Mouse (Mus musculus): Measurements from ENCODE around the gene Gm5901. TPM values are rescaled to one million over a fixed set of nuclear protein-coding genes. Genes with fewer than 3 reads are reported as not detected.

The Gm5901 gene
- polyA plus RNA-seq, 1 experiment, result not detected

GRCm38 (mm10) chr7:105361713-105362112 lies 13.1 kb upstream of the Gm5901 start:
- H3K4me3 ChIP-seq (ENCODE audit: low read depth, low read length), result no peak overlapping the region
- no peaks in the 10 kb centered on the region for H3K36me3 ChIP-seq (ENCODE audit: control insufficient read depth, insufficient read depth, low read length, poor library complexity, severe bottlenecking)
- H3K27ac ChIP-seq (ENCODE audit: insufficient read depth, low read length), result no peak overlapping the region
- no peak overlapping the region for H3K9ac ChIP-seq (ENCODE audit: low read depth, poor library complexity, severe bottlenecking)
- H3K27me3 ChIP-seq (ENCODE audit: control insufficient read depth, insufficient read depth, low read length, poor library complexity, severe bottlenecking), result no peaks in the 10 kb centered on the region
- no peaks in the 10 kb centered on the region for H3K9me3 ChIP-seq (replicated peaks; ENCODE audit: control insufficient read depth, insufficient read depth, low read length, poor library complexity, severe bottlenecking)
- no peak for TF ChIP-seq CTCF (IDR thresholded peaks at IDR 0.05; ENCODE audit: low read depth, low read length)
- TF ChIP-seq EP300 (IDR thresholded peaks at IDR 0.05; ENCODE audit: insufficient read depth, low read depth, low read length), result no peak
- TF ChIP-seq POLR2A (IDR thresholded peaks at IDR 0.05; ENCODE audit: insufficient read depth, low read length), result no peak
- no peaks in the 10 kb centered on the region for H3K4me1 ChIP-seq (ENCODE audit: control insufficient read depth, insufficient read depth, low read length)

- H3K9ac ChIP-seq (ENCODE audit: low read depth, poor library complexity, severe bottlenecking), result no peak overlapping the region
- H3K4me1 ChIP-seq (ENCODE audit: control insufficient read depth, insufficient read depth, low read length), result no peaks in the 10 kb centered on the region
- no peak overlapping the region for H3K27ac ChIP-seq (ENCODE audit: insufficient read depth, low read length)
- no peak for TF ChIP-seq EP300 (IDR thresholded peaks at IDR 0.05; ENCODE audit: insufficient read depth, low read depth, low read length)
- TF ChIP-seq POLR2A (IDR thresholded peaks at IDR 0.05; ENCODE audit: insufficient read depth, low read length), result no peak
- TF ChIP-seq CTCF (IDR thresholded peaks at IDR 0.05; ENCODE audit: low read depth, low read length), result no peak
- no peaks in the 10 kb centered on the region for H3K9me3 ChIP-seq (replicated peaks; ENCODE audit: control insufficient read depth, insufficient read depth, low read length, poor library complexity, severe bottlenecking)
- H3K4me3 ChIP-seq (ENCODE audit: low read depth, low read length), result no peak overlapping the region
- no peaks in the 10 kb centered on the region for H3K27me3 ChIP-seq (ENCODE audit: control insufficient read depth, insufficient read depth, low read length, poor library complexity, severe bottlenecking)
- peaks cover 2% of the 10 kb centered on the region; the same call in 1 of the 2 replicates for H3K36me3 ChIP-seq (ENCODE audit: control insufficient read depth, insufficient read depth, low read length, poor library complexity, severe bottlenecking)
These were observed 7.6 kb upstream of the Gm5901 start for GRCm38 (mm10) chr7:105367268-105367667.

GRCm38 (mm10) chr7:105367930-105368329 lies 6.9 kb upstream of the Gm5901 start, which contains the start of gene Olfr692:
Gene Olfr692, plus strand, starts transcription at chr7:105368230.
- no peaks in the 10 kb centered on the region for H3K27me3 ChIP-seq (ENCODE audit: control insufficient read depth, insufficient read depth, low read length, poor library complexity, severe bottlenecking)
- H3K4me3 ChIP-seq (ENCODE audit: low read depth, low read length), result no peak within 1 kb of the TSS
- no peak within 1 kb of the TSS for H3K9ac ChIP-seq (ENCODE audit: low read depth, poor library complexity, severe bottlenecking)
- H3K27ac ChIP-seq (ENCODE audit: insufficient read depth, low read length), result no peak within 1 kb of the TSS
- H3K36me3 ChIP-seq (ENCODE audit: control insufficient read depth, insufficient read depth, low read length, poor library complexity, severe bottlenecking), result peaks cover 2% of the 10 kb centered on the region; the same call in 1 of the 2 replicates
- TF ChIP-seq CTCF (IDR thresholded peaks at IDR 0.05; ENCODE audit: low read depth, low read length), result no peak
- no peak for TF ChIP-seq POLR2A (IDR thresholded peaks at IDR 0.05; ENCODE audit: insufficient read depth, low read length)
- no peak for TF ChIP-seq EP300 (IDR thresholded peaks at IDR 0.05; ENCODE audit: insufficient read depth, low read depth, low read length)
- H3K9me3 ChIP-seq (replicated peaks; ENCODE audit: control insufficient read depth, insufficient read depth, low read length, poor library complexity, severe bottlenecking), result no peaks in the 10 kb centered on the region
- no peaks in the 10 kb centered on the region for H3K4me1 ChIP-seq (ENCODE audit: control insufficient read depth, insufficient read depth, low read length)

- Histone ChIP-seq H3K36me3 (ENCODE audit: control insufficient read depth, insufficient read depth, low read length, poor library complexity, severe bottlenecking) (peaks cover 2% of the 10 kb centered on the region; the same call in 1 of the 2 replicates), H3K9me3 (replicated peaks; ENCODE audit: control insufficient read depth, insufficient read depth, low read length, poor library complexity, severe bottlenecking) (no peaks in the 10 kb centered on the region), H3K4me3 (ENCODE audit: low read depth, low read length) (no peak overlapping the region), H3K4me1 (ENCODE audit: control insufficient read depth, insufficient read depth, low read length) (no peaks in the 10 kb centered on the region), H3K27ac (ENCODE audit: insufficient read depth, low read length) (no peak overlapping the region), H3K27me3 (ENCODE audit: control insufficient read depth, insufficient read depth, low read length, poor library complexity, severe bottlenecking) (no peaks in the 10 kb centered on the region), H3K9ac (ENCODE audit: low read depth, poor library complexity, severe bottlenecking) (no peak overlapping the region)
- TF ChIP-seq POLR2A (IDR thresholded peaks at IDR 0.05; ENCODE audit: insufficient read depth, low read length) (no peak), EP300 (IDR thresholded peaks at IDR 0.05; ENCODE audit: insufficient read depth, low read depth, low read length) (no peak), CTCF (IDR thresholded peaks at IDR 0.05; ENCODE audit: low read depth, low read length) (no peak)
These were observed 6.3 kb upstream of the Gm5901 start for GRCm38 (mm10) chr7:105368521-105368920.

- TF ChIP-seq POLR2A (IDR thresholded peaks at IDR 0.05; ENCODE audit: insufficient read depth, low read length) (no peak), EP300 (IDR thresholded peaks at IDR 0.05; ENCODE audit: insufficient read depth, low read depth, low read length) (no peak), CTCF (IDR thresholded peaks at IDR 0.05; ENCODE audit: low read depth, low read length) (no peak)
- Histone ChIP-seq H3K4me1 (ENCODE audit: control insufficient read depth, insufficient read depth, low read length) (no peaks in the 10 kb centered on the region), H3K27me3 (ENCODE audit: control insufficient read depth, insufficient read depth, low read length, poor library complexity, severe bottlenecking) (no peaks in the 10 kb centered on the region), H3K36me3 (ENCODE audit: control insufficient read depth, insufficient read depth, low read length, poor library complexity, severe bottlenecking) (peaks cover 2% of the 10 kb centered on the region; the same call in 1 of the 2 replicates), H3K9ac (ENCODE audit: low read depth, poor library complexity, severe bottlenecking) (no peak overlapping the region), H3K4me3 (ENCODE audit: low read depth, low read length) (no peak overlapping the region), H3K9me3 (replicated peaks; ENCODE audit: control insufficient read depth, insufficient read depth, low read length, poor library complexity, severe bottlenecking) (no peaks in the 10 kb centered on the region), H3K27ac (ENCODE audit: insufficient read depth, low read length) (no peak overlapping the region)
These were observed 1.9 kb upstream of the Gm5901 start for GRCm38 (mm10) chr7:105372912-105373311.

- H3K9me3 ChIP-seq (replicated peaks; ENCODE audit: control insufficient read depth, insufficient read depth, low read length, poor library complexity, severe bottlenecking), result no peaks in the 10 kb centered on the region
- no peaks in the 10 kb centered on the region for H3K4me1 ChIP-seq (ENCODE audit: control insufficient read depth, insufficient read depth, low read length)
- no peak for TF ChIP-seq CTCF (IDR thresholded peaks at IDR 0.05; ENCODE audit: low read depth, low read length)
- no peak for TF ChIP-seq EP300 (IDR thresholded peaks at IDR 0.05; ENCODE audit: insufficient read depth, low read depth, low read length)
- no peak for TF ChIP-seq POLR2A (IDR thresholded peaks at IDR 0.05; ENCODE audit: insufficient read depth, low read length)
- no peak overlapping the region for H3K4me3 ChIP-seq (ENCODE audit: low read depth, low read length)
- no peak overlapping the region for H3K9ac ChIP-seq (ENCODE audit: low read depth, poor library complexity, severe bottlenecking)
- H3K36me3 ChIP-seq (ENCODE audit: control insufficient read depth, insufficient read depth, low read length, poor library complexity, severe bottlenecking), result peaks cover 3% of the 10 kb centered on the region
- H3K27ac ChIP-seq (ENCODE audit: insufficient read depth, low read length), result no peak overlapping the region
- H3K27me3 ChIP-seq (ENCODE audit: control insufficient read depth, insufficient read depth, low read length, poor library complexity, severe bottlenecking), result no peaks in the 10 kb centered on the region
These were observed 1.3 kb upstream of the Gm5901 start for GRCm38 (mm10) chr7:105373509-105373908.
